Mouse (Mus musculus): ENCODE measurements around the gene Tmem184b. TPM values are rescaled to one million over a fixed set of nuclear protein-coding genes. Genes with fewer than 3 reads are reported as not detected.

Gene Tmem184b
- polyA plus RNA-seq, 1 experiment from 2014 or later, result 42.4 TPM

GRCm38 (mm10) chr15:79409077-79409573, 5.8 kb upstream of the Tmem184b start:
- Histone ChIP-seq H3K4me3 (ENCODE audit: low read length) (no peak overlapping the region), H3K27ac (ENCODE audit: low read depth, low read length) (no peak overlapping the region), H3K9me3 (ENCODE audit: control insufficient read depth, low read length) (no peaks in the 10 kb centered on the region), H3K36me3 (ENCODE audit: control insufficient read depth, insufficient read depth, low read length) (no peaks in the 10 kb centered on the region), H3K27me3 (replicated peaks; ENCODE audit: control insufficient read depth, insufficient read depth, low read length) (no peaks in the 10 kb centered on the region), H3K4me1 (ENCODE audit: control insufficient read depth, insufficient read depth, low read depth, low read length) (no peaks in the 10 kb centered on the region; the same call in 1 of the 2 replicates), H3K4me2 (ENCODE audit: low read length) (no peak overlapping the region), H3K9ac (ENCODE audit: low read depth, low read length) (no peak overlapping the region)
- 0 out of 2 replicates have a peak, but pooled peaks have one; percentile 4 for ATAC-seq
- 90% methylated on average over 4 of the region's 4 CpGs for WGBS

- Histone ChIP-seq H3K36me3 (ENCODE audit: control insufficient read depth, insufficient read depth, low read length) (no peaks in the 10 kb centered on the region), H3K4me1 (ENCODE audit: control insufficient read depth, insufficient read depth, low read depth, low read length) (peaks cover 14% of the 10 kb centered on the region), H3K4me2 (ENCODE audit: low read length) (no peak overlapping the region), H3K4me3 (ENCODE audit: low read length) (no peak overlapping the region), H3K9ac (ENCODE audit: low read depth, low read length) (no peak overlapping the region), H3K9me3 (ENCODE audit: control insufficient read depth, low read length) (no peaks in the 10 kb centered on the region), H3K27ac (ENCODE audit: low read depth, low read length) (no peak overlapping the region), H3K27me3 (replicated peaks; ENCODE audit: control insufficient read depth, insufficient read depth, low read length) (no peaks in the 10 kb centered on the region)
- 82% methylated on average over 4 of the region's 4 CpGs for WGBS
- ATAC-seq, result no peak
Measured at GRCm38 (mm10) chr15:79406564-79406963, 3.2 kb upstream of the Tmem184b start.

- Histone ChIP-seq H3K4me1 (ENCODE audit: control insufficient read depth, insufficient read depth, low read depth, low read length) (peaks cover 36% of the 10 kb centered on the region), H3K27ac (ENCODE audit: low read depth, low read length) (no peak overlapping the region), H3K27me3 (replicated peaks; ENCODE audit: control insufficient read depth, insufficient read depth, low read length) (no peaks in the 10 kb centered on the region), H3K9me3 (ENCODE audit: control insufficient read depth, low read length) (no peaks in the 10 kb centered on the region), H3K4me3 (ENCODE audit: low read length) (no peak overlapping the region), H3K36me3 (ENCODE audit: control insufficient read depth, insufficient read depth, low read length) (no peaks in the 10 kb centered on the region), H3K9ac (ENCODE audit: low read depth, low read length) (no peak overlapping the region), H3K4me2 (ENCODE audit: low read length) (no peak overlapping the region)
- 63% methylated on average over 1 of the region's 1 CpGs for WGBS
- ATAC-seq, result no peak
Measured at GRCm38 (mm10) chr15:79404277-79404676, 908 bp upstream of the Tmem184b start.

GRCm38 (mm10) chr15:79403763-79404210, 418 bp upstream of the Tmem184b start:
- Histone ChIP-seq H3K27me3 (replicated peaks; ENCODE audit: control insufficient read depth, insufficient read depth, low read length) (no peaks in the 10 kb centered on the region), H3K36me3 (ENCODE audit: control insufficient read depth, insufficient read depth, low read length) (no peaks in the 10 kb centered on the region), H3K9me3 (ENCODE audit: control insufficient read depth, low read length) (no peaks in the 10 kb centered on the region), H3K4me2 (ENCODE audit: low read length) (peak overlapping the region; percentile 84), H3K4me3 (ENCODE audit: low read length) (peak overlapping the region; percentile 98), H3K27ac (ENCODE audit: low read depth, low read length) (peak overlapping the region; percentile 75; the same call in 1 of the 2 replicates), H3K9ac (ENCODE audit: low read depth, low read length) (peak overlapping the region; percentile 98), H3K4me1 (ENCODE audit: control insufficient read depth, insufficient read depth, low read depth, low read length) (peaks cover 37% of the 10 kb centered on the region)
- ATAC-seq, result no peak
- WGBS, result 18% methylated on average over 9 of the region's 9 CpGs

DNA sequence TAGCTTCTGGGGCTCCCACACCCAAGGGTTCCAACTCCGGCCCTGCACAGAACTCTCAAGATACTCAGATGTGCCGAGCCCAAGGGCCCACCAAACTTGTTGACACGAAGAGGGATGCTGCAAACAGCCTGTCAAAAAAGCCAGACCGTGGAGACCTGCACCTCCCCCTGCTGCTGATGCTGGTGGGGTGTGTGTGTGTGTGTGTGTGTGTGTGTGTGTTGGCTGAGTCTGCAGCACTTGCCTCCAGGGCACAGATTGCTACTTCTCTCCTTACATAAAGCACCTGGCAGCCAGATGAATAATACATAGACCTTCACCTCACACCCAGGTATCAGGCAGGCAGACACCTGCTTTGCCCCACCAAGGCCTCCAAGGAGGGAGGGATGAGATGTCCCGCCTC, 1.2 kb downstream of the Tmem184b start:
- peak; percentile 1; the same call in 1 of the 2 replicates for ATAC-seq
- Histone ChIP-seq H3K27ac (ENCODE audit: low read depth, low read length) (no peak overlapping the region; the same call in 1 of the 2 replicates), H3K4me3 (ENCODE audit: low read length) (peak overlapping the region; percentile 98), H3K9me3 (ENCODE audit: control insufficient read depth, low read length) (no peaks in the 10 kb centered on the region), H3K9ac (ENCODE audit: low read depth, low read length) (peak overlapping the region; percentile 98), H3K36me3 (ENCODE audit: control insufficient read depth, insufficient read depth, low read length) (no peaks in the 10 kb centered on the region), H3K27me3 (replicated peaks; ENCODE audit: control insufficient read depth, insufficient read depth, low read length) (no peaks in the 10 kb centered on the region), H3K4me2 (ENCODE audit: low read length) (peak overlapping the region; percentile 84), H3K4me1 (ENCODE audit: control insufficient read depth, insufficient read depth, low read depth, low read length) (peaks cover 37% of the 10 kb centered on the region)
- 21% methylated on average over 5 of the region's 5 CpGs for WGBS

- Histone ChIP-seq H3K9ac (ENCODE audit: low read depth, low read length) (peak overlapping the region; percentile 43; the same call in 1 of the 2 replicates), H3K36me3 (ENCODE audit: control insufficient read depth, insufficient read depth, low read length) (no peaks in the 10 kb centered on the region), H3K4me3 (ENCODE audit: low read length) (peak overlapping the region; percentile 15; the same call in 1 of the 2 replicates), H3K27ac (ENCODE audit: low read depth, low read length) (peak overlapping the region; percentile 25; the same call in 1 of the 2 replicates), H3K27me3 (replicated peaks; ENCODE audit: control insufficient read depth, insufficient read depth, low read length) (no peaks in the 10 kb centered on the region), H3K4me1 (ENCODE audit: control insufficient read depth, insufficient read depth, low read depth, low read length) (peaks cover 37% of the 10 kb centered on the region), H3K9me3 (ENCODE audit: control insufficient read depth, low read length) (no peaks in the 10 kb centered on the region), H3K4me2 (ENCODE audit: low read length) (peak overlapping the region; percentile 84)
- ATAC-seq, result no peak
- WGBS, result 34% methylated on average over 7 of the region's 7 CpGs
Measured at GRCm38 (mm10) chr15:79400975-79401365, 2.4 kb downstream of the Tmem184b start.

GRCm38 (mm10) chr15:79400134-79400974, 3.0 kb downstream of the Tmem184b start:
- no peak overlapping the region for H3K9ac ChIP-seq (ENCODE audit: low read depth, low read length)
- H3K27ac ChIP-seq (ENCODE audit: low read depth, low read length), result no peak overlapping the region
- H3K27me3 ChIP-seq (replicated peaks; ENCODE audit: control insufficient read depth, insufficient read depth, low read length), result no peaks in the 10 kb centered on the region
- no peaks in the 10 kb centered on the region for H3K36me3 ChIP-seq (ENCODE audit: control insufficient read depth, insufficient read depth, low read length)
- ATAC-seq, result no peak
- H3K4me3 ChIP-seq (ENCODE audit: low read length), result no peak overlapping the region
- WGBS, result 68% methylated on average over 6 of the region's 6 CpGs
- H3K4me1 ChIP-seq (ENCODE audit: control insufficient read depth, insufficient read depth, low read depth, low read length), result peaks cover 37% of the 10 kb centered on the region
- peak overlapping the region; percentile 84 for H3K4me2 ChIP-seq (ENCODE audit: low read length)
- no peaks in the 10 kb centered on the region for H3K9me3 ChIP-seq (ENCODE audit: control insufficient read depth, low read length)

DNA sequence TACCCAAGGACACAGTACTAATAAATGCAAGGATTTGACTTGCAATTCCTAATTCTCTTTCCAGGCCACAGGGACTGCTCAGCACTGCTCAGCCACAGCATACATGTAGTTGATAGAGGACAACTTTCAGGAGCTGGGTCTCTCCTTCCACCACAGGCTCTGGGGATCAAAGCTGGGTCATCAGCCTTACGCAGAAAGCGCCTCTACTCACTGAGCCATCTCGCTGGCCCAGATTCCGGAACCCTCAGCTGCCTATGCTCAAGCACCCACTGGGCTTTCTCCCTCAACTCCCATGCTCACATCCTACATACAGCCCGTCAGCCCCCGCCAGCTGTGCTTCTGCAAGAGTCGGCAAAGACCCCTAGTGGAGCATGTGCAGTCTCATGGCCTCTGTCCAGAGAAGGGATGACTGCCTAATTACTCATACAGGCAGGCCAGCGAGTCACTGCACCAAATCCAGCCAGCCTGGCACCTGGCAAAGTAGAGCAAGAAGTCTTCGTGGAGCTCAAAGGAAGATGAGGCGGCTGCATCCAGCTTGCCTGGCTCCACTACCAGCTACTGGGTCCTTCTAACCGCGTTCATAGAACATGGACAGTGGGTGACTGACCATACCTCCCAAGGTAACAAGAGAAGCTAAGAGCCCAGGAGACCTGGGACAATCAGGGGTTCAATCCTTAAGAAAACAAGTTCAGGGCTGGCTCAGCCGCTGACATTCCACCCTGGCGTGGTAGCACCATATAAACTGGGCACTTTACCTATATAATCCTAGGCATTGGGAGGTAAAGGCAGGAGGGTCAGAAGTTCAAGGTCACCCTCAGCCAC, 3.9 kb downstream of the Tmem184b start:
- Histone ChIP-seq H3K4me2 (ENCODE audit: low read length) (no peak overlapping the region), H3K9me3 (ENCODE audit: control insufficient read depth, low read length) (no peaks in the 10 kb centered on the region), H3K4me3 (ENCODE audit: low read length) (no peak overlapping the region), H3K4me1 (ENCODE audit: control insufficient read depth, insufficient read depth, low read depth, low read length) (peaks cover 37% of the 10 kb centered on the region), H3K9ac (ENCODE audit: low read depth, low read length) (no peak overlapping the region), H3K27me3 (replicated peaks; ENCODE audit: control insufficient read depth, insufficient read depth, low read length) (no peaks in the 10 kb centered on the region), H3K36me3 (ENCODE audit: control insufficient read depth, insufficient read depth, low read length) (no peaks in the 10 kb centered on the region), H3K27ac (ENCODE audit: low read depth, low read length) (no peak overlapping the region; the same call in 1 of the 2 replicates)
- 76% methylated on average over 14 of the region's 14 CpGs for WGBS
- no peak for ATAC-seq

DNA sequence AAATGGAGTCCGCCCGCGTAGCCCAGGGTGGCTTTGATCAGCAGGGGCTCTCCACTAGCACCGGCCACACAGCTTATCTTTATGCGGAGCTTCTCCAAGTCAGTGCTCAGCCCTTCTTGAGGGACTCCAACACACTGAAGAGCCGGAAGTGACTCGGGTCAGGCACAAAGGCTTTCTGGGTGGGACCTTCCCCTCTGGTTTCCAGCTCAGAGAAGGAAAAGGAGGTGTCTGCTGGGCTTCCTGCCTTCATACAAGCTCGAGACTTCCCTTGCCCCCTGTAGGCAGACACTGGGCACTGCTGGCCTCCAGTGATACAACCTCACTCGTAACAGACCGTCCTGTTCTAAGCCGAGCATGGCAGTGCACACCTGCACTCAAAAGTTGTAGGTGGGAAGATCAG, 6.6 kb downstream of the Tmem184b start:
- ATAC-seq, result no peak
- Histone ChIP-seq H3K9ac (ENCODE audit: low read depth, low read length) (no peak overlapping the region), H3K9me3 (ENCODE audit: control insufficient read depth, low read length) (no peaks in the 10 kb centered on the region), H3K4me3 (ENCODE audit: low read length) (no peak overlapping the region), H3K27me3 (replicated peaks; ENCODE audit: control insufficient read depth, insufficient read depth, low read length) (no peaks in the 10 kb centered on the region), H3K4me1 (ENCODE audit: control insufficient read depth, insufficient read depth, low read depth, low read length) (peaks cover 33% of the 10 kb centered on the region), H3K36me3 (ENCODE audit: control insufficient read depth, insufficient read depth, low read length) (no peaks in the 10 kb centered on the region), H3K4me2 (ENCODE audit: low read length) (no peak overlapping the region), H3K27ac (ENCODE audit: low read depth, low read length) (no peak overlapping the region)
- WGBS, result 88% methylated on average over 11 of the region's 11 CpGs

All from hindbrain, embryonic 16.5 days (tissue).